Mouse (Mus musculus) heart, adult 2 months (tissue): ENCODE data around the gene Tmem110.

Experiments
- CTCF ChIP-seq: fragments of 200-600 bp; IDR thresholded peaks from 2 replicates; pipeline ENCODE4 v1.8.1; 2022; ENCODE audit warnings: antibody characterized with exemption, mild to moderate bottlenecking, moderate library complexity
- EP300 ChIP-seq: fragments of 200-500 bp; IDR thresholded peaks from 2 replicates; pipeline ENCODE4 v1.6.1; 2011; ENCODE audit warnings: low read depth, low read length, control low read depth; ENCODE audit not compliant: insufficient read depth

DNA sequence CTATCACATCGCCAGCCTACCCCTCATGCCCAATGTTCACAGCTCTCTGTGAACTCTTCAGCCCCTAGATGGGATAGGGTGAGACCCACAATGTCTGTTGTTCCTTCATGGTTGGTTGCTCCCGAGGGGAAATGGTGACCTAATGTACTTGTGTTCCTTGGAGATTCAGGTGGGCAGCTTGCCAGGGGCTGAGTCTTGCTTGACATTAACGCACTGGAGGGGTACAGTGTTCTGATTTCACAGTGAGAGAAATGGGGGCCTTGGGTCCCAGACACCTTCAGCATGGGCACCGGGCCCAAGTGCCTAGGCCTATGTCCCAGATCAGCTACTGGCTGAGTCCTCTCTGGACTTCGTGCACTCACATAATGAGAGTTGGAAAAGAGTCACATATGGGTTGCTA lies 88.0 kb downstream of the Tmem110 start:
- TF ChIP-seq CTCF (no peak), EP300 (no peak)
